Mouse (Mus musculus) liver, embryonic 11.5 days (tissue): ENCODE data around the gene Zfp418. TPM values are rescaled to one million over a fixed set of nuclear protein-coding genes. Genes with fewer than 3 reads are reported as not detected.
A peak's percentile ranks its signal among the peaks of the same experiment; 100 is the strongest.
"Not testable (repeated sequence)": the region's sequence is repeated elsewhere in the genome, so short reads cannot be mapped to it uniquely, and the experiment has no call there.

Source experiments
- ATAC-seq: fragments of 200-750 bp; cut with Nextera tagmentation; replicated peaks from 2 replicates; pipeline ENCODE4 v1.8.0; 2017; ENCODE audit warnings: moderate number of reproducible peaks, mild to moderate bottlenecking, moderate TSS enrichment, moderate library complexity; ENCODE audit not compliant: low FRiP score
- DNase-seq: peaks from one replicate; pipeline ENCODE4 v3.0.0-alpha.2; 2017; ENCODE audit warnings: low spot score
- H3K27ac ChIP-seq: fragments of 300-500 bp; sonication (generic); 2 replicates; pipeline ENCODE4 v1.5.1; 2014; ENCODE audit warnings: mild to moderate bottlenecking, low read depth, low read length, control low read depth
- H3K27me3 ChIP-seq: fragments of 300-500 bp; sonication (generic); replicated peaks from 2 replicates; pipeline ENCODE4 v1.6.1; 2014; ENCODE audit warnings: low read length, mixed read lengths; ENCODE audit not compliant: control insufficient read depth, insufficient read depth
- H3K36me3 ChIP-seq: fragments of 300-500 bp; sonication (generic); 2 replicates; pipeline ENCODE4 v1.6.1; 2014; ENCODE audit warnings: mild to moderate bottlenecking, low read length, moderate library complexity, mixed read lengths; ENCODE audit not compliant: control insufficient read depth, insufficient read depth
- H3K4me1 ChIP-seq: fragments of 300-500 bp; sonication (generic); replicated peaks from 2 replicates; pipeline ENCODE4 v1.6.1; 2014; ENCODE audit warnings: low read length, mixed read lengths; ENCODE audit not compliant: control insufficient read depth, insufficient read depth
- H3K4me2 ChIP-seq: fragments of 300-500 bp; sonication (generic); 2 replicates; pipeline ENCODE4 v1.6.1; 2014; ENCODE audit warnings: mild to moderate bottlenecking, control low read depth, moderate library complexity
- H3K4me3 ChIP-seq: fragments of 300-500 bp; sonication (generic); 2 replicates; pipeline ENCODE4 v1.5.1; 2014; ENCODE audit warnings: low read depth, low read length, control low read depth
- H3K9ac ChIP-seq: fragments of 300-500 bp; sonication (generic); 2 replicates; pipeline ENCODE4 v1.6.1; 2014; ENCODE audit warnings: low read depth, low read length, control low read depth
- H3K9me3 ChIP-seq: fragments of 300-500 bp; sonication (generic); 2 replicates; pipeline ENCODE4 v1.6.1; 2016; ENCODE audit warnings: low read length, inconsistent platforms, mixed read lengths; ENCODE audit not compliant: control insufficient read depth
- WGBS: fragments of 180-500 bp; shearing (Covaris S2); extraction: QIAGEN DNeasy Blood & Tissue Kit; methylation state at CpG from one replicate; pipeline ENCODE4 v1.1.7; 2014; 5-methylcytosine and 5-hydroxymethylcytosine counted together
- polyA plus RNA-seq: library from polyadenylated mRNA; unstranded; fragments of >200 nt; fragmentation: Nextera tagmentation; extraction: Ambion mirVana; gene quantifications from 2 replicates; pipeline ENCODE4 v1.2.1, GENCODE M21; 2014

The Zfp418 gene
- polyA plus RNA-seq, 1 experiment from 2014 or later = 0.93 TPM

GRCm38 (mm10) chr7:7187417-7188190 is 16.5 kb downstream of the Zfp418 start:
- no peaks in the 10 kb centered on the region for H3K4me1 ChIP-seq
- no peak overlapping the region for H3K27ac ChIP-seq
- H3K9ac ChIP-seq = no peak overlapping the region
- H3K9me3 ChIP-seq = no peaks in the 10 kb centered on the region
- H3K4me2 ChIP-seq = peak overlapping the region; percentile 62
- peak; percentile 56 for ATAC-seq
- WGBS = 25% methylated on average over 13 of the region's 13 CpGs
- no peaks in the 10 kb centered on the region; the same call in 1 of the 2 replicates for H3K36me3 ChIP-seq
- no peak for DNase-seq
- H3K4me3 ChIP-seq = peak overlapping the region; percentile 59
- no peaks in the 10 kb centered on the region for H3K27me3 ChIP-seq

- DNase-seq (peak; percentile 73), ATAC-seq (peak; percentile 95)
- Histone ChIP-seq H3K4me2 (peak overlapping the region; percentile 62), H3K27me3 (no peaks in the 10 kb centered on the region), H3K9ac (no peak overlapping the region), H3K4me3 (peak overlapping the region; percentile 59), H3K9me3 (no peaks in the 10 kb centered on the region), H3K4me1 (no peaks in the 10 kb centered on the region), H3K36me3 (no peaks in the 10 kb centered on the region), H3K27ac (no peak overlapping the region)
- 12% methylated on average over 18 of the region's 18 CpGs for WGBS
Observed at GRCm38 (mm10) chr7:7188191-7188942, 17.2 kb downstream of the Zfp418 start.

- H3K9me3 ChIP-seq, H3K9ac ChIP-seq, ATAC-seq, H3K27me3 ChIP-seq, H3K36me3 ChIP-seq, H3K4me1 ChIP-seq, DNase-seq, H3K27ac ChIP-seq: not testable (repeated sequence)
- peak within 1 kb of the TSS; percentile 52 for H3K4me3 ChIP-seq
- H3K4me2 ChIP-seq = peak within 1 kb of the TSS; percentile 62
- WGBS = 2% methylated on average over 24 of the region's 24 CpGs
Observed at GRCm38 (mm10) chr7:7209313-7210151, 38.4 kb downstream of the Zfp418 start, which contains the start of gene Zfp772. Gene Zfp772 (minus strand): TSS chr7:7209998.

Other genes with a start within 250 kb of the Zfp418 start
- not detected in 2 replicates for gene Aurkc, start 176.0 kb upstream of the Zfp418 start, polyA plus RNA-seq
- 10.0 and 10.8 TPM in 2 replicates for gene Zfp954, start 49.8 kb upstream of the Zfp418 start, polyA plus RNA-seq
- gene Zfp773, start 34.6 kb upstream of the Zfp418 start, polyA plus RNA-seq = 0.53 and 0.75 TPM in 2 replicates
- 3.5 and 4.4 TPM in 2 replicates for gene Zfp772, start 38.7 kb downstream of the Zfp418 start, polyA plus RNA-seq
- 1.4 TPM in 1 of 2 replicates, not detected in the other for gene Vmn2r29, start 76.0 kb downstream of the Zfp418 start, polyA plus RNA-seq
- 2.3 and 2.8 TPM in 2 replicates for gene Gm45844, start 107.0 kb downstream of the Zfp418 start, polyA plus RNA-seq
- 24.5 and 25.6 TPM in 2 replicates for gene Clcn4, start 129.5 kb downstream of the Zfp418 start, polyA plus RNA-seq
- gene Vmn2r30, start 166.3 kb downstream of the Zfp418 start, polyA plus RNA-seq = not detected in 2 replicates
- gene Gm45783, start 203.2 kb downstream of the Zfp418 start, polyA plus RNA-seq = not detected in 2 replicates
- gene Vmn2r31, start 228.4 kb downstream of the Zfp418 start, polyA plus RNA-seq = not detected in 2 replicates